Mouse (Mus musculus) forebrain, embryonic 12.5 days (tissue): ENCODE measurements at regions not wholly inside any gene's neighbourhood (a gene's known extent, or its start where the extent isn't known, plus 50 kb on each side); places are given as distances from the start of the nearest gene placed in this dataset.

ENCODE experiments used
- ATAC-seq: fragments of 200-750 bp; cut with Nextera tagmentation; 2 replicates; pipeline ENCODE4 v1.8.0; 2017; ENCODE audit warnings: moderate TSS enrichment; ENCODE audit not compliant: low FRiP score
- H3K27ac ChIP-seq: fragments of 300-500 bp; sonication (generic); 2 replicates; pipeline ENCODE4 v1.5.1; 2016; ENCODE audit warnings: mild to moderate bottlenecking
- H3K27me3 ChIP-seq: fragments of 300-500 bp; sonication (generic); 2 replicates; pipeline ENCODE4 v1.6.1; 2016; ENCODE audit warnings: mild to moderate bottlenecking
- H3K36me3 ChIP-seq: fragments of 300-500 bp; sonication (generic); replicated peaks from 2 replicates; pipeline ENCODE4 v1.6.1; 2016; ENCODE audit warnings: mild to moderate bottlenecking
- H3K4me1 ChIP-seq: fragments of 300-500 bp; sonication (generic); 2 replicates; pipeline ENCODE4 v1.6.1; 2016
- H3K4me2 ChIP-seq: fragments of 300-500 bp; sonication (generic); 2 replicates; pipeline ENCODE4 v1.6.1; 2016; ENCODE audit warnings: mild to moderate bottlenecking, moderate library complexity
- H3K4me3 ChIP-seq: fragments of 300-500 bp; sonication (generic); replicated peaks from 2 replicates; pipeline ENCODE4 v1.5.1; 2016; ENCODE audit warnings: mild to moderate bottlenecking
- H3K9ac ChIP-seq: fragments of 300-500 bp; sonication (generic); 2 replicates; pipeline ENCODE4 v1.6.1; 2016; ENCODE audit warnings: mild to moderate bottlenecking
- H3K9me3 ChIP-seq: fragments of 300-500 bp; sonication (generic); 2 replicates; pipeline ENCODE4 v1.6.1; 2016
- WGBS: fragments of 180-500 bp; shearing (Covaris S2); methylation state at CpG from one replicate; pipeline ENCODE4 v1.1.7; 2016; 5-methylcytosine and 5-hydroxymethylcytosine counted together

- Histone ChIP-seq H3K36me3 (no peaks in the 10 kb centered on the region), H3K9me3 (no peaks in the 10 kb centered on the region), H3K27ac (no peak overlapping the region), H3K9ac (no peak overlapping the region), H3K27me3 (0 out of 2 replicates have a peak, but pooled peaks cover 3% of the 10 kb centered on the region), H3K4me3 (no peak overlapping the region), H3K4me1 (peaks cover 12% of the 10 kb centered on the region; the same call in 1 of the 2 replicates), H3K4me2 (no peak overlapping the region)
- no peak for ATAC-seq
- WGBS: 57% methylated on average over 6 of the region's 6 CpGs
These were observed 250.0 kb upstream of the Msx2 start for GRCm38 (mm10) chr13:53722881-53723280.

DNA sequence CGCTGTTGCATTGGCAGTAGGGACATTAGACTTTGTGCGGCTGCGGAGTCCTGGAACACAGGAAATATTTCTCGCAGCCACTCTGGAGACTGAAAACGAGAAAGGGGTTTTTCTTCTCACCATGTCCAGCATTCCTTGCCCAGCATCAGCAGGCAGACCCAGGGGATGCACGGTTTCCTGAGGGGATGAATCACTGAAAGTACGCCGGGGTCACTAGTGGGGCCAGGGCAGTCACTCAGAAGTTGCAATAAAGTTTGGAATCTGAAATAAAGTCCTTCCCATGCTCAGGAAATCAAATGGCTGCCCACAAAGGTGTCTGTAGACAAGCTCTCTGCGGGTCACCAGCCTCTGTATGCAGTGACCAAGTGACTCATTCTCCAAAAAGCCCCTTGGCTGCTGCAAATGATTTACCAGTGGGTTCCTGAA lies 248.2 kb upstream of the Msx2 start:
- H3K9ac ChIP-seq: no peak overlapping the region
- WGBS: 72% methylated on average over 9 of the region's 9 CpGs
- peaks cover 12% of the 10 kb centered on the region; the same call in 1 of the 2 replicates for H3K4me1 ChIP-seq
- H3K9me3 ChIP-seq: no peaks in the 10 kb centered on the region
- no peak overlapping the region for H3K4me2 ChIP-seq
- no peaks in the 10 kb centered on the region for H3K36me3 ChIP-seq
- H3K27me3 ChIP-seq: 0 out of 2 replicates have a peak, but pooled peaks cover 3% of the 10 kb centered on the region
- no peak overlapping the region for H3K27ac ChIP-seq
- ATAC-seq: no peak
- H3K4me3 ChIP-seq: no peak overlapping the region

- Histone ChIP-seq H3K4me3 (no peak overlapping the region), H3K4me1 (peaks cover 11% of the 10 kb centered on the region; the same call in 1 of the 2 replicates), H3K9ac (no peak overlapping the region), H3K9me3 (no peaks in the 10 kb centered on the region), H3K36me3 (no peaks in the 10 kb centered on the region), H3K27me3 (peaks cover 3% of the 10 kb centered on the region; the same call in 1 of the 2 replicates), H3K4me2 (no peak overlapping the region), H3K27ac (no peak overlapping the region)
- 86% methylated on average over 4 of the region's 4 CpGs for WGBS
- no peak for ATAC-seq
These were observed 244.7 kb upstream of the Msx2 start for GRCm38 (mm10) chr13:53717582-53717981.

DNA sequence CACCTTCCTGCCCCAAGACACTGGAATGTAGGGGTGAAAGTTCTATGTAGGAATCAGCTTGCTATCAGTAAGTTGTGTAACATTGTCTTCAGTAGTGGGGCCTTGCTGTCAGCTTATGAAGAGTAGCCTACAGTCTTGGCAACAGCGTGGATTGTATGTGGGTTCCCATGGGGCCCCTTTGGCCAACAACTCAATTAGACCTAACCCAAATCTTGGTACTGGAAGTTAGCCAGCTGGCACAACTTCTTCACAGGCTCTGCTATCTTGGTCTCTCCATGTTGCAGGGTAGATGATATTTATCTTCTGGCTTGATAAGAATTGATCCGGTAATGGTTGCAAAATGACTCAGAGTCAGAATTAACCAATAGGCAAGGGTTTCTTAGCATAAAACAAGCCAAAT lies 244.2 kb upstream of the Msx2 start:
- ATAC-seq: no peak
- Histone ChIP-seq H3K4me3 (no peak overlapping the region), H3K9me3 (no peaks in the 10 kb centered on the region), H3K4me1 (peaks cover 11% of the 10 kb centered on the region; the same call in 1 of the 2 replicates), H3K9ac (no peak overlapping the region), H3K4me2 (no peak overlapping the region), H3K36me3 (no peaks in the 10 kb centered on the region), H3K27ac (no peak overlapping the region), H3K27me3 (peaks cover 3% of the 10 kb centered on the region; the same call in 1 of the 2 replicates)
- WGBS: 92% methylated on average over 2 of the region's 2 CpGs

- peaks cover 3% of the 10 kb centered on the region; the same call in 1 of the 2 replicates for H3K27me3 ChIP-seq
- no peak overlapping the region for H3K9ac ChIP-seq
- H3K4me3 ChIP-seq: no peak overlapping the region
- H3K4me1 ChIP-seq: peaks cover 3% of the 10 kb centered on the region; the same call in 1 of the 2 replicates
- H3K4me2 ChIP-seq: no peak overlapping the region
- WGBS: 65% methylated on average over 10 of the region's 10 CpGs
- no peak for ATAC-seq
- H3K36me3 ChIP-seq: no peaks in the 10 kb centered on the region
- no peaks in the 10 kb centered on the region for H3K9me3 ChIP-seq
- H3K27ac ChIP-seq: no peak overlapping the region
These were observed 236.2 kb upstream of the Msx2 start for GRCm38 (mm10) chr13:53709062-53709461.

DNA sequence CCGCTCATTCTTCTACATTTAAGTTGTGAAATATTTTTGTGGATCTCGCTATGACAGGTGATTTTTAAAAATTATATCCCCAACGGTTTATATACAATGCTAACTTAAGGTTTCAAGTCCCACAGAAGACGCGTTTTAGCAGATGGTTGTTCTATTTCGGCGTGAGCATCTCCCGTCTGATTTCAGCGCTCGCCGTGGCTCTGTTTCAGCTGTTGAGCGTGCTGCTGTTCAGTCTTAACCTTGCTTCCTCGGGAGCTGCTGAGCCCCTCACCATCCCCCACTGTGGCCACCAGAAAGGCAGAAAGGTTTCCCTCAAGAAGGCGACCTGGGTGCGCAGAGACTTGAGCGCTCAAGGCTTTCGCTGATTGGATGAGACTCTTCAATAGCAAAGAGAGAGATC lies 234.7 kb upstream of the Msx2 start:
- Histone ChIP-seq H3K9me3 (no peaks in the 10 kb centered on the region), H3K4me1 (peaks cover 3% of the 10 kb centered on the region; the same call in 1 of the 2 replicates), H3K27ac (no peak overlapping the region), H3K27me3 (0 out of 2 replicates have a peak, but pooled peaks cover under 1% of the 10 kb centered on the region), H3K9ac (no peak overlapping the region), H3K4me3 (no peak overlapping the region), H3K4me2 (no peak overlapping the region), H3K36me3 (no peaks in the 10 kb centered on the region)
- no peak for ATAC-seq
- WGBS: 83% methylated on average over 17 of the region's 17 CpGs

- Histone ChIP-seq H3K27ac (no peak overlapping the region), H3K27me3 (0 out of 2 replicates have a peak, but pooled peaks cover 3% of the 10 kb centered on the region), H3K4me3 (no peak overlapping the region), H3K4me2 (no peak overlapping the region), H3K36me3 (no peaks in the 10 kb centered on the region), H3K9ac (no peak overlapping the region), H3K9me3 (no peaks in the 10 kb centered on the region), H3K4me1 (peaks cover under 1% of the 10 kb centered on the region; the same call in 1 of the 2 replicates)
- WGBS: 89% methylated on average over 11 of the region's 11 CpGs
- ATAC-seq: no peak
These were observed 231.2 kb upstream of the Msx2 start for GRCm38 (mm10) chr13:53704104-53704503.

DNA sequence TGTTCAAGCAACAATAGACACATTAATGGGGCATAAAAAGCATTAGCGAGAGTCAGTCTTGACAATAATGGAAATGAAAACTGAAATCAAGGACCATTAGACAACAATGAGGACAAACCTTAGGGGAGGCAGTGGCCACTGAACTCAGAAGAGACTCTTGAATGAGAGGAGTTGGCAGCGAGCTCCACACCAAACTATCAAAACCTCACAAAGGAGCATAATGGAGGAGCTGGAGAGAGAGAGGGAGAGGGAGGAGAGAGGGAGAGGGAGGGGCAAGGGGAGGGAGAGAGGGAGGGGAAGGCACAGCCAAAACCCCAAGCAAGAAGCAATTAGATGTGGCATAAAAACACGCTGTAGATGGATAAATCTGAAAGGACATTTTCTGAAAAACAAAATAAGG lies 227.4 kb upstream of the Msx2 start:
- H3K9ac ChIP-seq: no peak overlapping the region
- ATAC-seq: no peak
- WGBS: 38% methylated on average over 3 of the region's 3 CpGs
- H3K9me3 ChIP-seq: no peaks in the 10 kb centered on the region
- H3K4me2 ChIP-seq: no peak overlapping the region
- H3K4me1 ChIP-seq: peaks cover 16% of the 10 kb centered on the region
- no peak overlapping the region for H3K27ac ChIP-seq
- H3K36me3 ChIP-seq: no peaks in the 10 kb centered on the region
- no peak overlapping the region for H3K4me3 ChIP-seq
- H3K27me3 ChIP-seq: peaks cover 6% of the 10 kb centered on the region; the same call in 1 of the 2 replicates

- H3K4me1 ChIP-seq: peaks cover 16% of the 10 kb centered on the region
- no peaks in the 10 kb centered on the region for H3K36me3 ChIP-seq
- H3K9ac ChIP-seq: no peak overlapping the region
- no peak overlapping the region; the same call in 1 of the 2 replicates for H3K4me2 ChIP-seq
- peaks cover 14% of the 10 kb centered on the region; the same call in 1 of the 2 replicates for H3K27me3 ChIP-seq
- WGBS: 40% methylated on average over 6 of the region's 6 CpGs
- peak; percentile 67; the same call in 1 of the 2 replicates for ATAC-seq
- no peak overlapping the region for H3K4me3 ChIP-seq
- H3K9me3 ChIP-seq: no peaks in the 10 kb centered on the region
- no peak overlapping the region for H3K27ac ChIP-seq
These were observed 225.1 kb upstream of the Msx2 start for GRCm38 (mm10) chr13:53697954-53698353.

- no peak overlapping the region for H3K9ac ChIP-seq
- H3K4me2 ChIP-seq: no peak overlapping the region
- WGBS: 60% methylated on average over 3 of the region's 3 CpGs
- H3K9me3 ChIP-seq: no peaks in the 10 kb centered on the region
- H3K4me3 ChIP-seq: no peak overlapping the region
- no peak overlapping the region for H3K27ac ChIP-seq
- H3K36me3 ChIP-seq: no peaks in the 10 kb centered on the region
- peaks cover 16% of the 10 kb centered on the region for H3K4me1 ChIP-seq
- no peak for ATAC-seq
- peaks cover 24% of the 10 kb centered on the region for H3K27me3 ChIP-seq
These were observed 222.5 kb upstream of the Msx2 start for GRCm38 (mm10) chr13:53695385-53695784.

GRCm38 (mm10) chr13:53688934-53689333 lies 216.1 kb upstream of the Msx2 start:
- H3K4me2 ChIP-seq: peak overlapping the region; percentile 29
- H3K27me3 ChIP-seq: peaks cover 61% of the 10 kb centered on the region
- WGBS: 55% methylated on average over 8 of the region's 8 CpGs
- no peak for ATAC-seq
- H3K27ac ChIP-seq: no peak overlapping the region
- H3K9me3 ChIP-seq: no peaks in the 10 kb centered on the region
- H3K9ac ChIP-seq: no peak overlapping the region
- H3K36me3 ChIP-seq: no peaks in the 10 kb centered on the region
- peaks cover 12% of the 10 kb centered on the region for H3K4me1 ChIP-seq
- no peak overlapping the region; the same call in 1 of the 2 replicates for H3K4me3 ChIP-seq

- no peak overlapping the region for H3K27ac ChIP-seq
- no peak overlapping the region; the same call in 1 of the 2 replicates for H3K4me3 ChIP-seq
These were observed 215.6 kb upstream of the Msx2 start for GRCm38 (mm10) chr13:53688489-53688888.

GRCm38 (mm10) chr13:53684498-53684897 lies 211.6 kb upstream of the Msx2 start:
- Histone ChIP-seq H3K9ac (no peak overlapping the region), H3K4me1 (peaks cover 22% of the 10 kb centered on the region), H3K36me3 (no peaks in the 10 kb centered on the region), H3K27ac (no peak overlapping the region), H3K4me3 (no peak overlapping the region), H3K27me3 (peaks cover 59% of the 10 kb centered on the region), H3K4me2 (no peak overlapping the region), H3K9me3 (no peaks in the 10 kb centered on the region)
- no peak for ATAC-seq
- 52% methylated on average over 5 of the region's 5 CpGs for WGBS

More at GRCm38 (mm10) chr13:53688489-53688888, 215.6 kb upstream of the Msx2 start:
- Histone ChIP-seq H3K4me1 (peaks cover 12% of the 10 kb centered on the region), H3K4me2 (peak overlapping the region; percentile 29), H3K27me3 (peaks cover 59% of the 10 kb centered on the region), H3K36me3 (no peaks in the 10 kb centered on the region), H3K9me3 (no peaks in the 10 kb centered on the region), H3K9ac (no peak overlapping the region)
- no peak for ATAC-seq
- 12% methylated on average over 13 of the region's 13 CpGs for WGBS
